ENCODE assay signal across 26 mouse cellular contexts in the genomic region with DNA sequence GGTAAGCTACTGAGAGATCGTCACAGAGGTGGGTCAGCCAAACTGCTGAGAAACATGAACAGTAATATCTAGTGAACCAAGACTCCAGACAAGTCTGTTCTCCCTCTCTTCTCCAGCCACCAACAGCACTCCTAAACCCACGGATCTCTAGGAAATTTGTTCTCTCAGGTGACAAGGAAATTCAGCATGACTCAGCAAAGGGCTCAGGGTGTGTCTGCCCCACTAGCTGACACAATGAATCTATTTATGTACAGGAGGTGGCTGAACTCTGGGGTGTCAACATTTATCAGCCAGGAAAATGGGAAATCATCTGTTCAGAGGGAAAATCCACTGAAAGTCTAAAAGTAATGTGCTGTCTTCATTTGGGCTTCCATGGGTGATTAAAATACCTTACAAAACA.
"Had no signal": no experiment of that assay in that cellular context is flagged by ENCODE, and none has a peak within 500 bp of the region (broad histone marks: within the 10 kb centered on the region; RNA-seq: fewer than 3 reads in every experiment).

No protein-coding gene starts in this region.

- ATAC-seq: hindbrain, embryonic 16.5 days; inflammation-experienced regulatory T-cells, adult 6 months; intestine, embryonic 15.5 days; intestine, postnatal 0 days had no signal

- DNase-seq: gastrocnemius, adult 2 months; gastrocnemius, postnatal 10 days; gastrocnemius, postnatal 25 days; heart, adult 18-20 months; heart, postnatal 14 days; heart, postnatal 36 days; kidney, adult 18-20 months; kidney, adult 8-10 months; kidney, postnatal 10 days; kidney, postnatal 25 days; kidney, postnatal 4 days; liver; liver, embryonic 13.5 days had no signal

- H3K4me3 ChIP-seq: gastrocnemius, adult 2 months; heart, embryonic 10.5 days; heart, embryonic 13.5 days; heart, embryonic 15.5 days; intestine, embryonic 15.5 days; layer of hippocampus, adult 2 months; left cerebral cortex, adult 2 months; limb, embryonic 10.5 days; limb, embryonic 12.5 days; liver, embryonic 13.5 days had no signal

- H3K4me2 ChIP-seq: heart, embryonic 13.5 days; heart, embryonic 15.5 days; hindbrain, embryonic 14.5 days; intestine, embryonic 15.5 days; limb, embryonic 12.5 days; liver, embryonic 11.5 days; liver, embryonic 13.5 days had no signal

- H3K27me3 ChIP-seq: heart, embryonic 13.5 days; heart, embryonic 15.5 days; intestine, embryonic 15.5 days; limb, embryonic 12.5 days; liver, embryonic 13.5 days had no signal

- H3K4me1 ChIP-seq: heart, embryonic 10.5 days; heart, embryonic 13.5 days; heart, embryonic 15.5 days; intestine, embryonic 15.5 days; limb, embryonic 10.5 days; limb, embryonic 12.5 days; liver, embryonic 13.5 days had no signal

- H3K36me3 ChIP-seq: heart, embryonic 10.5 days; heart, embryonic 13.5 days; heart, embryonic 15.5 days; intestine, embryonic 15.5 days; limb, embryonic 10.5 days; limb, embryonic 12.5 days; liver, embryonic 13.5 days had no signal

- H3K9me3 ChIP-seq: heart, embryonic 10.5 days; heart, embryonic 13.5 days; heart, embryonic 15.5 days; intestine, embryonic 15.5 days; limb, embryonic 10.5 days; limb, embryonic 12.5 days; liver, embryonic 13.5 days had no signal

- H3K27ac ChIP-seq: gastrocnemius, adult 2 months; heart, embryonic 10.5 days; heart, embryonic 13.5 days; heart, embryonic 15.5 days; hindbrain, embryonic 14.5 days; intestine, embryonic 15.5 days; layer of hippocampus, adult 2 months; left cerebral cortex, adult 2 months; limb, embryonic 10.5 days; limb, embryonic 12.5 days; liver, embryonic 13.5 days had no signal

- H3K9ac ChIP-seq: heart, embryonic 13.5 days; heart, embryonic 15.5 days; hindbrain, embryonic 14.5 days; intestine, embryonic 15.5 days; limb, embryonic 12.5 days; liver, embryonic 13.5 days had no signal
